Mouse (Mus musculus) myocyte (in vitro differentiated cells): ENCODE data around the gene Slc17a6. TPM values are rescaled to one million over a fixed set of nuclear protein-coding genes. Genes with fewer than 3 reads are reported as not detected.

ENCODE experiments used
- H3K27me3 ChIP-seq: one replicate; pipeline ENCODE4 v1.6.1; 2011; ENCODE audit not compliant: control insufficient read depth, insufficient read depth, insufficient read length
- H3K36me3 ChIP-seq: one replicate; pipeline ENCODE4 v1.6.1; 2011; ENCODE audit not compliant: control insufficient read depth, insufficient read depth
- H3K4me2 ChIP-seq: one replicate; pipeline ENCODE4 v1.6.1; 2011; ENCODE audit warnings: low read depth, control low read depth
- H3K4me3 ChIP-seq: one replicate; pipeline ENCODE4 v1.5.1; 2011; ENCODE audit warnings: mild to moderate bottlenecking, control low read depth, moderate library complexity
- H3K79me2 ChIP-seq: one replicate; pipeline ENCODE4 v1.6.1; 2011; ENCODE audit not compliant: control insufficient read depth, insufficient read depth
- H3ac ChIP-seq: one replicate; pipeline ENCODE4 v1.6.1; 2011; ENCODE audit not compliant: control insufficient read depth, insufficient read length
- CEBPB ChIP-seq: IDR thresholded peaks from 2 replicates; pipeline ENCODE4 v1.6.1; 2011; ENCODE audit warnings: mild to moderate bottlenecking, moderate library complexity; ENCODE audit not compliant: poor library complexity, insufficient read depth, severe bottlenecking
- E2F4 ChIP-seq: IDR thresholded peaks from one replicate; pipeline ENCODE4 v1.6.1; 2011; ENCODE audit warnings: mild to moderate bottlenecking, control low read depth, moderate library complexity; ENCODE audit not compliant: insufficient read depth
- MAX ChIP-seq: IDR thresholded peaks from one replicate; pipeline ENCODE4 v1.6.1; 2011; ENCODE audit warnings: low read depth, mild to moderate bottlenecking, control low read depth
- MYOD1 ChIP-seq, 3 experiments: IDR thresholded peaks; one replicate each; pipeline ENCODE4 v1.6.1; 2011; ENCODE audit warnings: control low read depth in 2 of 3, low read depth in 2 of 3, mild to moderate bottlenecking in 2 of 3, moderate library complexity in 1 of 3; ENCODE audit not compliant: insufficient read length in 2 of 3, control insufficient read depth in 1 of 3
- MYOG ChIP-seq, 3 experiments: IDR thresholded peaks; one replicate each; pipeline ENCODE4 v1.6.1; 2011; ENCODE audit warnings: control low read depth in 2 of 3, low read depth in 2 of 3, mild to moderate bottlenecking in 2 of 3; ENCODE audit not compliant: insufficient read length in 2 of 3, control insufficient read depth in 1 of 3, insufficient read depth in 1 of 3
- POLR2A ChIP-seq: IDR thresholded peaks from one replicate; pipeline ENCODE4 v1.6.1; 2011; ENCODE audit warnings: low read depth, mild to moderate bottlenecking, control low read depth, moderate library complexity; ENCODE audit not compliant: insufficient read length
- POLR2AphosphoS2 ChIP-seq: IDR thresholded peaks from one replicate; pipeline ENCODE4 v1.6.1; 2011; ENCODE audit warnings: low read depth, control low read depth; ENCODE audit not compliant: insufficient read length
- REST ChIP-seq: IDR thresholded peaks from one replicate; pipeline ENCODE4 v1.6.1; 2011; ENCODE audit warnings: mild to moderate bottlenecking, control low read depth, moderate library complexity; ENCODE audit not compliant: insufficient read depth, insufficient read length
- SRF ChIP-seq: IDR thresholded peaks from one replicate; pipeline ENCODE4 v1.6.1; 2011; ENCODE audit warnings: low read depth; ENCODE audit not compliant: control insufficient read depth, insufficient read length
- TCF12 ChIP-seq: IDR thresholded peaks from one replicate; pipeline ENCODE4 v1.6.1; 2011; ENCODE audit warnings: mild to moderate bottlenecking, control low read depth; ENCODE audit not compliant: poor library complexity, insufficient read depth, severe bottlenecking
- TCF3 ChIP-seq: IDR thresholded peaks from one replicate; pipeline ENCODE4 v1.6.1; 2011; ENCODE audit warnings: low read depth, control low read depth; ENCODE audit not compliant: insufficient read length
- USF1 ChIP-seq: IDR thresholded peaks from one replicate; pipeline ENCODE4 v1.6.1; 2011; ENCODE audit warnings: low read depth, mild to moderate bottlenecking, control low read depth, moderate library complexity
- polyA plus RNA-seq: library from polyadenylated mRNA; unstranded; fragments of >200 nt; fragmentation: generic; extraction: Trizol; gene quantifications from one replicate; pipeline ENCODE4 v1.2.1, GENCODE M21; 2012; ENCODE audit warnings: missing spikeins

Slc17a6 gene
- polyA plus RNA-seq, 1 experiment, result 0.16 TPM

- Histone ChIP-seq H3ac (no peak overlapping the region), H3K36me3 (no peaks in the 10 kb centered on the region), H3K4me2 (no peak overlapping the region), H3K79me2 (no peaks in the 10 kb centered on the region), H3K4me3 (no peak overlapping the region), H3K27me3 (no peaks in the 10 kb centered on the region)
- TF ChIP-seq E2F4 (no peak), MYOD1 (IDR thresholded peaks at IDR 0.05; ENCODE audit: control insufficient read depth in 1 of 3, insufficient read length in 2 of 3, low read depth in 2 of 3) (no peak), REST (no peak), MYOG (IDR thresholded peaks at IDR 0.05; ENCODE audit: control insufficient read depth in 1 of 3, insufficient read depth in 1 of 3, insufficient read length in 2 of 3, low read depth in 2 of 3) (no peak), TCF12 (no peak), POLR2AphosphoS2 (no peak), CEBPB (no peak), MAX (no peak), POLR2A (no peak), TCF3 (no peak)
Measured at GRCm38 (mm10) chr7:51625591-51626255, 3.9 kb downstream of the Slc17a6 start.

DNA sequence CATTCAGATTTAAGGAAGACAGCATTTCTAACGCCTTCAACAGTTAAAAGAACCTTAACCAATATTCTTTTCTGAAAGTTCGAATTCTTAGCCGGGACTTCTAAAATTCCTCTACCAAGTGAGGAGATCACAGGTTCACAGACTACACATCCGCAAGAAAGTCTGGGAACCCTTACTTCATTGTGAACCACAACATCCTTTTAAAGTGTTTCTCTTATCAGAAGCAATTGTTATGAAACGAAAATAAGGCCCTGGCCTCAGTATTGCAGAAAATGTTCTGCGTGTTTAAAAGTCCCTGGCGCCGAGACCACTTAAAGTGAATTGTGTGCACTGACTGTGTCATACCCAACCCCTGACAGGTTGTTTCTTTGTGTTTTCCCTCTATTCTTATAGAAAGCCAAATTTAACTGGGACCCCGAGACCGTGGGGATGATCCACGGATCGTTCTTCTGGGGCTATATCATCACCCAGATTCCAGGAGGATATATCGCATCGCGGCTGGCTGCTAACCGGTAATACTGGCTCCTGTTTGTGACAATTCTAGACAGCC, 4.7 kb downstream of the Slc17a6 start:
- no peak overlapping the region for H3K4me3 ChIP-seq
- H3K4me2 ChIP-seq, result no peak overlapping the region
- no peak overlapping the region for H3ac ChIP-seq
- TF ChIP-seq E2F4, result no peak
- no peaks in the 10 kb centered on the region for H3K27me3 ChIP-seq
- no peaks in the 10 kb centered on the region for H3K36me3 ChIP-seq
- no peaks in the 10 kb centered on the region for H3K79me2 ChIP-seq

DNA sequence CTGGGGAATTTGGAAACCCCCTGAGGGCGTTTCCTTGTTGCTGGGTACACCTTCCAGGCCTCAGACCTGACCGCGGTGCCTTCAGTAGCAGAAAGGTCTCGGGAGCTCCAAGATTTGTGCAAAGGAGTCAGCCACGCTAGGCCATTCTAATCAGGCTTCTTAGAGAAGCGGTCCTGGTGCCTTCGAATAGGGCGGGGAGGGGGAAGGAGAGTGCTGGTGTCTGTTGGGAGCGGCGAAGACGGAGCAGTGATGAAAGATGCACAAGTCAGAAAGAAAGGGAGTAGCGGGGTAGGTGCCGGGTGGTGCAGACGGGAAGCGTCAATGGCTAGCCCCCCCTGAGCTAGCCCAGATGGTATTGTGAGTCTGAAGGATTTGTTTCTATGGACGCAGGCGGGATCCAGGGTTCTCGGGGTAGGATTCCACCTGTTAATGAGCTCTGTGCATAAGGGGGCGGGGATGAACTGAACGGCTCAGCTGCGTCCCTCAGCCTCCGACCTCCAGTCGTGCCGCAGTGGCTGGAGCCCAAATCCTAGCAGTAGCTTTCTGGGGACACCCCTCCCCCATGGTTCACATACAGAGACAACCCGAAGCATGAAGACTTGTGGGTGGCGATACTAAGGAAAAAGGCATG, 5.3 kb downstream of the Slc17a6 start:
- Histone ChIP-seq H3ac (no peak overlapping the region), H3K79me2 (no peaks in the 10 kb centered on the region), H3K27me3 (no peaks in the 10 kb centered on the region), H3K4me3 (no peak overlapping the region), H3K4me2 (no peak overlapping the region), H3K36me3 (no peaks in the 10 kb centered on the region)
- TF ChIP-seq CEBPB (no peak), USF1 (no peak), MAX (no peak), REST (no peak), MYOD1 (IDR thresholded peaks at IDR 0.05; ENCODE audit: control insufficient read depth in 1 of 3, insufficient read length in 2 of 3, low read depth in 2 of 3) (no peak), MYOG (IDR thresholded peaks at IDR 0.05; ENCODE audit: control insufficient read depth in 1 of 3, insufficient read depth in 1 of 3, insufficient read length in 2 of 3, low read depth in 2 of 3) (no peak), POLR2A (no peak), E2F4 (no peak), SRF (no peak), TCF12 (no peak), TCF3 (no peak), POLR2AphosphoS2 (no peak)

- no peak overlapping the region for H3ac ChIP-seq
- no peak overlapping the region for H3K4me3 ChIP-seq
- no peaks in the 10 kb centered on the region for H3K27me3 ChIP-seq
- no peaks in the 10 kb centered on the region for H3K36me3 ChIP-seq
- H3K79me2 ChIP-seq, result no peaks in the 10 kb centered on the region
- no peak for TF ChIP-seq USF1
- TF ChIP-seq CEBPB, result no peak
- TF ChIP-seq POLR2A, result no peak
- TF ChIP-seq REST, result no peak
- no peak for TF ChIP-seq E2F4
- no peak for TF ChIP-seq MYOG (IDR thresholded peaks at IDR 0.05; ENCODE audit: control insufficient read depth in 1 of 3, insufficient read depth in 1 of 3, insufficient read length in 2 of 3, low read depth in 2 of 3)
- no peak for TF ChIP-seq POLR2AphosphoS2
- H3K4me2 ChIP-seq, result no peak overlapping the region
Measured at GRCm38 (mm10) chr7:51627666-51628065, 5.9 kb downstream of the Slc17a6 start.

DNA sequence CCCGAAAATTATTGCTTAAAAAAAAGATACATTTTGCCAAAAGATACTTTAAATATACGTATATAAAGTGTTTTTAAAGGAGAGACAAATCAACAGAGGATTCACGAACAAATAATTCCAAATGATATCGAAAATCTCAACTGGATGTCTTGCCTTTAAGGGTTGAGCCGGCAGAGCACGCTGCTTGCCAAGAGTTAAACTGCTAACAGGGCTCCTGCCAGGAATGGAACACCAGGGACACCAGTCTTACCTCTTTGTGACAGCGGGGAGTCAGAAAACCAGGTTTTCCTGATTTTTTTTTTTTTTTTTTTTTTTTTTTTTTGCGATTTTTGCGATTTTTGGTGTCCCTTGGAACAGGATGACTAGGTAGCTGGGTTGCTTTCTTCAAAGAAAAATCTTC, 6.5 kb downstream of the Slc17a6 start:
- H3K4me3 ChIP-seq, result no peak overlapping the region
- H3K27me3 ChIP-seq, result no peaks in the 10 kb centered on the region
- no peaks in the 10 kb centered on the region for H3K79me2 ChIP-seq
- no peaks in the 10 kb centered on the region for H3K36me3 ChIP-seq
- TF ChIP-seq MYOG (IDR thresholded peaks at IDR 0.05; ENCODE audit: control insufficient read depth in 1 of 3, insufficient read depth in 1 of 3, insufficient read length in 2 of 3, low read depth in 2 of 3), result no peak
- no peak for TF ChIP-seq TCF3
- no peak for TF ChIP-seq REST
- no peak for TF ChIP-seq SRF
- no peak for TF ChIP-seq POLR2A
- TF ChIP-seq TCF12, result no peak
- TF ChIP-seq MAX, result no peak
- TF ChIP-seq USF1, result no peak
- TF ChIP-seq POLR2AphosphoS2, result no peak
- no peak for TF ChIP-seq E2F4
- no peak for TF ChIP-seq CEBPB
- TF ChIP-seq MYOD1 (IDR thresholded peaks at IDR 0.05; ENCODE audit: control insufficient read depth in 1 of 3, insufficient read length in 2 of 3, low read depth in 2 of 3), result no peak
- no peak overlapping the region for H3K4me2 ChIP-seq
- H3ac ChIP-seq, result no peak overlapping the region
